ENCODE assay signal across 8 mouse cellular contexts in genomic region chr8:121651874-121652361, GRCm38 (mm10). TPM values are rescaled to one million over a fixed set of nuclear protein-coding genes. Genes with fewer than 3 reads are reported as not detected.
A peak's percentile ranks its signal among the peaks of the same experiment; 100 is the strongest.
DNase-seq lines count a peak whose midpoint lies in the region; ATAC-seq and TF ChIP-seq lines count a peak whose summit lies in the region.

No protein-coding gene starts in this region.

- H3K9me3 ChIP-seq in forebrain, embryonic 10.5 days: no peaks in the 10 kb centered on the region
- no peaks in the 10 kb centered on the region for H3K9me3 ChIP-seq in hindbrain, embryonic 12.5 days (replicated peaks)
- H3K9me3 ChIP-seq in liver, embryonic 13.5 days (replicated peaks): no peaks in the 10 kb centered on the region

- ATAC-seq in hindbrain, embryonic 12.5 days (ENCODE audit: low FRiP score): no peak
- ATAC-seq in liver, embryonic 13.5 days (ENCODE audit: low read depth): no peak

- peaks cover 34% of the 10 kb centered on the region for H3K36me3 ChIP-seq in forebrain, embryonic 10.5 days (replicated peaks)
- peaks cover 2% of the 10 kb centered on the region; the same call in 1 of the 2 replicates for H3K36me3 ChIP-seq in hindbrain, embryonic 12.5 days
- no peaks in the 10 kb centered on the region for H3K36me3 ChIP-seq in liver, embryonic 13.5 days

- peak overlapping the region; percentile 71 for H3K4me3 ChIP-seq in bone marrow macrophage, adult 2 months (ENCODE audit: insufficient read depth, low read length)
- H3K4me3 ChIP-seq in forebrain, embryonic 10.5 days: peak overlapping the region; percentile 92
- H3K4me3 ChIP-seq in hindbrain, embryonic 12.5 days: peak overlapping the region; percentile 94
- H3K4me3 ChIP-seq in liver, embryonic 13.5 days (replicated peaks): peak overlapping the region; percentile 56

- H3K27me3 ChIP-seq in forebrain, embryonic 10.5 days (ENCODE audit: poor library complexity, severe bottlenecking): no peaks in the 10 kb centered on the region
- no peaks in the 10 kb centered on the region for H3K27me3 ChIP-seq in hindbrain, embryonic 12.5 days
- peaks cover 84% of the 10 kb centered on the region for H3K27me3 ChIP-seq in liver, embryonic 13.5 days

- no peak for TF ChIP-seq CTCF in bone marrow macrophage, adult 2 months (IDR thresholded peaks at IDR 0.05; ENCODE audit: low read depth, low read length)

- peaks cover 39% of the 10 kb centered on the region for H3K4me1 ChIP-seq in bone marrow macrophage, adult 2 months (ENCODE audit: control insufficient read depth, insufficient read depth, low read length)
- H3K4me1 ChIP-seq in forebrain, embryonic 10.5 days: peaks cover 75% of the 10 kb centered on the region
- H3K4me1 ChIP-seq in hindbrain, embryonic 12.5 days: peaks cover 54% of the 10 kb centered on the region
- H3K4me1 ChIP-seq in liver, embryonic 13.5 days (replicated peaks): peaks cover 30% of the 10 kb centered on the region

- H3K4me2 ChIP-seq in hindbrain, embryonic 12.5 days (replicated peaks): peak overlapping the region; percentile 99
- peak overlapping the region; percentile 67 for H3K4me2 ChIP-seq in liver, embryonic 13.5 days

- DNase-seq in layer of hippocampus, postnatal 36 days: peak; percentile 38 to 52
- DNase-seq in layer of hippocampus, adult 8-10 months (ENCODE audit: low spot score in 2 of 2): no peak
- DNase-seq in forebrain, embryonic 10.5 days (ENCODE audit: extremely low spot score, low spot score): peak; percentile 63
- peak; percentile 9 for DNase-seq in liver, embryonic 13.5 days
- peak; percentile 58 for DNase-seq in retina, embryonic 14.5 days (ENCODE audit: low spot score)
- no peak for DNase-seq in ovary, postnatal 10 days (ENCODE audit: low spot score)

- peak overlapping the region; percentile 90 for H3K9ac ChIP-seq in hindbrain, embryonic 12.5 days
- peak overlapping the region; percentile 36 for H3K9ac ChIP-seq in liver, embryonic 13.5 days

- 5% methylated on average over 56 of the region's 56 CpGs for WGBS in forebrain, embryonic 10.5 days
- under 1% methylated on average over 46 of the region's 56 CpGs for WGBS in hindbrain, embryonic 12.5 days
- WGBS in liver, embryonic 13.5 days (ENCODE audit: insufficient replicate concordance): 1% methylated on average over 46 of the region's 56 CpGs

- no peak for TF ChIP-seq POLR2A in bone marrow macrophage, adult 2 months (IDR thresholded peaks at IDR 0.05; ENCODE audit: borderline replicate concordance, low read depth, low read length)

- peak overlapping the region; percentile 0; the same call in 1 of the 2 replicates for H3K27ac ChIP-seq in bone marrow macrophage, adult 2 months (ENCODE audit: insufficient read depth, low read depth, low read length)
- H3K27ac ChIP-seq in forebrain, embryonic 10.5 days: peak overlapping the region; percentile 83
- peak overlapping the region; percentile 73 for H3K27ac ChIP-seq in hindbrain, embryonic 12.5 days
- no peak overlapping the region for H3K27ac ChIP-seq in liver, embryonic 13.5 days

RNA-seq across cellular contexts. Expression of gene Zcchc14, which starts 0.8 kb away (rescaled TPM):
- total RNA-seq in layer of hippocampus, postnatal 36 days (2021): 100 to 1,000 TPM in 1 of 2 experiments, 10 to 100 TPM in 1; 93.6 to 102 TPM
- 10 to 100 TPM; 77.4 to 92.9 (median 84.7) TPM for total RNA-seq in layer of hippocampus, adult 8-10 months (2022)
- 5.1 and 8.2 TPM in 2 replicates for polyA plus RNA-seq in bone marrow macrophage, adult 2 months (2012; ENCODE audit: insufficient read depth, insufficient read length, missing spikeins)
- 16.4 and 16.9 TPM in 2 replicates for polyA plus RNA-seq in forebrain, embryonic 10.5 days (2016; fragmentation: Nextera tagmentation; extraction: Ambion mirVana)
- 26.5 and 27.6 TPM in 2 replicates for polyA plus RNA-seq in hindbrain, embryonic 12.5 days (2016; fragmentation: Nextera tagmentation; extraction: Ambion mirVana)
- polyA plus RNA-seq in liver, embryonic 13.5 days (2015; fragmentation: Nextera tagmentation; extraction: Ambion mirVana): 1.6 and 1.7 TPM in 2 replicates

Comparison
In these comparisons a context has a peak if more than half of its experiments do, and no peak if none do; other contexts are left out.
1. DNase-seq: peak in layer of hippocampus, postnatal 36 days (2 of 2), forebrain, embryonic 10.5 days (single experiment), liver, embryonic 13.5 days (single experiment) and retina, embryonic 14.5 days (single experiment); none in layer of hippocampus, adult 8-10 months (0 of 2) and ovary, postnatal 10 days (single experiment).
2. Peak in every context shown above with its lines, with median percentiles within 50 percentile points of each other: H3K4me3 ChIP-seq.